Mouse (Mus musculus): ENCODE results near the gene Denr. TPM values are rescaled to one million over a fixed set of nuclear protein-coding genes. Genes with fewer than 3 reads are reported as not detected.

Denr gene
- total RNA-seq, 1 experiment from 2014 or later, result 117 TPM

- ATAC-seq (replicated peaks; ENCODE audit: low read depth, poor library complexity, severe bottlenecking), result no peak
Measured at GRCm38 (mm10) chr5:123904059-123904672, 2.8 kb upstream of the Denr start.

DNA sequence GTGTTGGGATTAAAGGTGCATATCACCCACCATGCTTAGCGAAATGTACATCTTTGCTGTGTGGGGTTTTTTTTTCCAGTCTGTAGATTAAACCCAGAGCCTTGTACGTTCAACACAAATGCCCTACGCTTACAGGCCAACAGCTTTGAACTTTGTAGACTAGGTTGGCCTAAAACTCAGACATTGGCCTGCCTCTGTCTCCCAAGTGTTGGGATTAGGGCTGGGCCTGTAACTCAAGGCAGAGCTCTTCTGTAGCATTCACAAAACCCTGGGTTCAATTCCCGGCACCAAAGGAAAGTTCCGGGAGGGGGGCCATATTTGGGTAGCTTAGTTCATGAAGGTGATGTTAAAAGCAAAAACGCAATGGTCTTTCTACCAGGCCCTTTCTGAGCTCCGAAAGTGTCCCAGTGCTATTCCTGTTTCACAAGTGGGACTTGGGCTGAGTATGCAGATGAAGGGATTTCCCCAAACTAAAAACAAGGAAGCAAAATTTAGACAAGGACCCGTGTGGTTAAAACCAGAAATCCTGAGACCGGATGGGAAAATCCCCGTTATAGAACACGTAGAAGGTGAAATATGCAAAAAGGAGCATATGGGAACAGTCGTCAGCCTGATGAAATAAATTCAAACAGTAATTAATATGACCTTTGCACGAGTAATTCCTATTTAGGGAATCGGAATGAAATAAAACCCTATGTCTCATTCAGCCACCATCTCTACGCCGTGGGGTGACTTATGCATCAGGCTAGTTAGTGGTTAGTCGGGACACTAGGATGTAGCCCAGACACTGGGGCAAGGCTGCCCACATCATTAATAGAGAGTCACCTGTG is 614 bp upstream of the Denr start:
- ATAC-seq (replicated peaks; ENCODE audit: low read depth, poor library complexity, severe bottlenecking), result no peak

- ATAC-seq (replicated peaks; ENCODE audit: low read depth, poor library complexity, severe bottlenecking), result 0 out of 2 replicates have a peak, but pooled peaks have one; percentile 20
Measured at GRCm38 (mm10) chr5:123907631-123907977, 629 bp downstream of the Denr start.

DNA sequence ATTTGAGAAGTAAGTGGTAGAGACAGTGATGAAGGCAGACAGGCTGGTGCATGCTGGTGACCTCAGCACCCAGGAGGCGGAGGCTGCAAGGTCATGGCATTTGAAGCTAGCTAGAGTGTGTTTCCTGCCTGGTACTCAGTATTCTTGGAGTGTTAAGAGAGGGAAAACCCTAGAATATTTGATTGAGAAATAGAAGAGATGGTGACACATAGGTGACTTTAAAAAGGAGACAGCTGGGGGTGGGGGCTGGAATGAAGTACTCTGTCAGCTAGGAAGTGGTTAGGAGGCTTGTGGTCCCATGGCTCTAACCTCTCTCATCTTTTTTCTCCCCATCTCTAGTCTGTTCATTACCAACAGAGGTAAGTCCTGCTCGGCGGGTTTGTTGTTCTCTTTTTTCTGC is 7.9 kb downstream of the Denr start:
- ATAC-seq (replicated peaks; ENCODE audit: low read depth, poor library complexity, severe bottlenecking), result peak; percentile 60; the same call in 1 of the 2 replicates

DNA sequence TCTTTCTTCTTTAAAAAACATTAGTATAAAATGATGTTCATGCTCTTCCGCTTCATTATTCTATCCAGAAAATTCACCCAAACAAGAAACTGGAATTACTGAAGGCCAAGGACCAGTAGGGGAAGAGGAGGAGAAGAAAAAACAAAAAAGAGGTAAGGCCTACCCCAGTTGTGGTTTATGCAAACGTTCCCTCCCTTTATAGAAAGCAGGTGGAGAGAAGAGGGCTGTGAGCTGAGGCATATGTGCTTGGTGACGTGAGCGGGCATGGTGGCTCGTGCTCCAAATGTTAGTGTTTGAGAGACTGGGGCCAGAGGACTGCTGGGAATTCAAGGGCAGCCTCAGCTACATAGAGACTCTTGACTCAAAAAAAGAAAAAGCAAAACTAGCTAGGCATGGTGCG is 15.1 kb downstream of the Denr start:
- no peak for ATAC-seq (replicated peaks; ENCODE audit: low read depth, poor library complexity, severe bottlenecking)

GRCm38 (mm10) chr5:123927118-123927517 is 20.1 kb downstream of the Denr start, which contains the start of gene Gm43518:
Gene Gm43518 (plus strand): TSS chr5:123927418.
- ATAC-seq (replicated peaks; ENCODE audit: low read depth, poor library complexity, severe bottlenecking), result no peak

DNA sequence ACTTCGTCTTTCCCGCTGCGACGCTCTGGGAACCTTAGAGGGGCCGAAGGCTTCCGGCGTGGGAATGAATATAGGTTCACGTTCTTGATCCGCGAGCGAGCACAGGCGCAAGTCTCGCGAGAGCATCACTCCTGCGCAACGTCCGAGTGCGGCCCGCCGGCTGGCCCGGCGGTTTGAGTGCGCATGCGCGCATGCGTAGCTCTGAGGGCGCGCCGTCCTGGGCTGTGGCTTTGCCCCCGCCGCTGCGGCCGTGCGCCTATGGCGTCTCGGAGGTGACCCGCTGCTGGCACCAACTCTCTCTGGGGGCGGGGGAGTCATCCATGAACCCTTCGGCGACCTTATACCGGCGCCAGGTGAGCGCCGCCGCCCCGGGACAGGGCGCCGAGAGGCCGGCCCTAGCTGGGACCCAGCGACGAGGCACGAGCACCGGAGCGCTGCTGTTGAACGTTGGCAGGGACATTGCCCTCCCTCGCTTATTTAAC is 23.6 kb downstream of the Denr start, which contains the start of gene Ccdc62:
TSS of gene Ccdc62 (plus strand) at position 172 of the 482 bp plus-strand sequence.
- ATAC-seq (replicated peaks; ENCODE audit: low read depth, poor library complexity, severe bottlenecking), result peak; percentile 88

- no peak for ATAC-seq (replicated peaks; ENCODE audit: low read depth, poor library complexity, severe bottlenecking)
Measured at GRCm38 (mm10) chr5:123931131-123931530, 24.2 kb downstream of the Denr start.

- no peak for ATAC-seq (replicated peaks; ENCODE audit: low read depth, poor library complexity, severe bottlenecking)
Measured at GRCm38 (mm10) chr5:123932927-123933326, 26.0 kb downstream of the Denr start.

GRCm38 (mm10) chr5:123933556-123933955 is 26.6 kb downstream of the Denr start:
- ATAC-seq (replicated peaks; ENCODE audit: low read depth, poor library complexity, severe bottlenecking), result no peak

GRCm38 (mm10) chr5:123933957-123934591 is 27.1 kb downstream of the Denr start:
- peak; percentile 40; the same call in 1 of the 2 replicates for ATAC-seq (replicated peaks; ENCODE audit: low read depth, poor library complexity, severe bottlenecking)

- no peak for ATAC-seq (replicated peaks; ENCODE audit: low read depth, poor library complexity, severe bottlenecking)
Measured at GRCm38 (mm10) chr5:123935931-123936330, 29.0 kb downstream of the Denr start.

- ATAC-seq (replicated peaks; ENCODE audit: low read depth, poor library complexity, severe bottlenecking), result peak; percentile 69
Measured at GRCm38 (mm10) chr5:123938479-123938878, 31.5 kb downstream of the Denr start.

DNA sequence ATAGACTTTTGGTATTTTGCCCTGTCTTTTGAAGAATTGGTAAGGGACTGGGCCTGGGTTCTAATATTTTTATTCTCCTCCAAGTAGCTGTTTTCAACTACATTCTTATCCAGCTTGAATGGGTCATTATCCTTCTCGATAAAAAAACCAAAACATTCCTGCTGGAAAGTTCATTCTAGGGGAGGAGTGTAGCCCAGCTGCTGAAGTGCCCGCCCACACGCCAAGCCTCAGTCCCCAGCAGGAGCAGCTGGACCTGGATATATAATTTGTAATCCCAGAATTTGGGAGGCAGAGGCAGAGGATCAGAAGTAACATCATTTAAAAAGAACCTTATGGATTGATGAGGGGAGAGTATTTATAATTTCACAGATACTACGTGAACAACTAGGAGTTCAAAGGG is 39.6 kb downstream of the Denr start:
- ATAC-seq (replicated peaks; ENCODE audit: low read depth, poor library complexity, severe bottlenecking), result no peak

DNA sequence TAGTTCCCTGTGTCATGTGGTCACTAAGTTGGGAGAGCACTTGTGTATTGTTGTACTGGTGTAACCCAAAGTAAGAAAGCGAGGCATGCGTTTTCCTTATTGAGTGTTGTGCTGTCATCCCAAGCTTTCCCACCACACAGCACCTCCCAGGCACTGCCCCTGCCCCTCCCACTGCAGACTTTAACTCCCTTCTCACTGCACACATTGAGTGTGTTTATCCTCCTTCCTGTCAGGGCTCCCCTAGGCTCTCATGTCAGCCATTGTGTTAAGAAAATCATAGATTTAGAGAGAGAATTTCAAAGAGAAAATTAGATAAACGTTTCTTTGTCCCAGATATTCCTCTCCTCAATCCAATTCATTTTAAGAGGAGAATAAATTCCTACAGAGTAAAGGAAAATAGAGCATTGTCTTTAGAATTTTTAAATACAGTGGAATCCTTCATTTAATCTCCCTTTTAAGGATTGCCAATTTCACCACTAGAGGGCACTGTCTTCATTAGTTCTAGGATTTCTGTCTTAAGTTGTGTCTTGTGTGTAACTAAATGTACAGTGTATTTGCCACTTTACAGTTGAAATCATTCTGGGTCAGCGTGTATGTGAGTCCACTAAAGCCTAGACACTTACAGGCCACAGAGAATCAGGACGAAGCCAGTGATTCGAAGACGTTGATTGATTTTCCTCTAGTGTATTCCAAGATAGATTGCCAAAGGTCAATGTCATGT is 40.2 kb downstream of the Denr start:
- ATAC-seq (replicated peaks; ENCODE audit: low read depth, poor library complexity, severe bottlenecking), result peak; percentile 50; the same call in 1 of the 2 replicates

DNA sequence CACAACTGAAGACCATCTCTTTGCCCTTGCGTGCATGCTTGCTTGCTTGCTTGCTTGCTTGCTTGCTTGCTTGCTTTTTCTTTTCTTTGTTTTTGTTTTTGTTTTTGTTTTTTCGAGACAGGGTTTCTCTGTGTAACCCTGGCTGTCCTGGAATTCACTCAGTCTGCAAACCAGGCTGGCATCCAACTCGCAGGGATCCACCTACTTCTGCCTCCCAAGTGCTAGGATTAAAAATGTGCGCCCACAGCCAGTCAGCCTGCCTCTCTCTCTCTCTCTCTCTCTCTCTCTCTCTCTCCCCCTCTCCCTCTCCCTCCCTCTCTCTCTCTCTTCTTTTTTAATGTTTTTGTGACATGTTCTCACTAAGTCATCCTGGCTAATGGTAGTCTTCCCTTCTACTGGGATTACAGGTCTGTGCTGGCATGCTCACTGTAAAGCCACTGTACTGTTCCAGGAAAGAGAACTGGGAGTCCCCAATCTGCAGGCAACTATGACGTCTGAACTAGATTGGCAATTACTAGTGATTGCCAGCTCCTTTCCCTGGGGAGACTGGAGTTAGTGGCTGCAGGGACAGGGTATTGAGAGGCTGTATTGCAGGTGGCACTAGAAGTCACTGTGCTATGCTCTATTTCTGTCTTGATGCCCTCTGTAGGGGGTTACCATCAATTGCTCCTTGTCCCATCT is 45.5 kb downstream of the Denr start:
- ATAC-seq (replicated peaks; ENCODE audit: low read depth, poor library complexity, severe bottlenecking), result no peak

GRCm38 (mm10) chr5:123957213-123957612 is 50.2 kb downstream of the Denr start:
- no peak for ATAC-seq (replicated peaks; ENCODE audit: low read depth, poor library complexity, severe bottlenecking)

GRCm38 (mm10) chr5:123959018-123959417 is 52.0 kb downstream of the Denr start:
- ATAC-seq (replicated peaks; ENCODE audit: low read depth, poor library complexity, severe bottlenecking), result no peak

GRCm38 (mm10) chr5:123960129-123960528 is 53.2 kb downstream of the Denr start:
- ATAC-seq (replicated peaks; ENCODE audit: low read depth, poor library complexity, severe bottlenecking), result no peak

GRCm38 (mm10) chr5:123961046-123961445 is 54.1 kb downstream of the Denr start:
- no peak for ATAC-seq (replicated peaks; ENCODE audit: low read depth, poor library complexity, severe bottlenecking)

All from common myeloid progenitor, adult 5-6 weeks (primary cell).